Mouse (Mus musculus): Measurements from ENCODE around the gene Olfr1301. TPM values are rescaled to one million over a fixed set of nuclear protein-coding genes. Genes with fewer than 3 reads are reported as not detected.

Olfr1301 gene
- polyA plus RNA-seq (2014; fragmentation: Illumina TruSeq; extraction: RNeasy Lipid Tissue Mini Kit (QIAGEN cat#74804); ENCODE audit: low read depth, low replicate concordance): not detected

GRCm38 (mm10) chr2:111750706-111751105 is at the start of gene Olfr1301:
Gene Olfr1301, plus strand, starts transcription at chr2:111751006.

GRCm38 (mm10) chr2:111777129-111777528 is 26.3 kb downstream of the Olfr1301 start, which contains the start of gene Olfr1302:
Gene Olfr1302, plus strand, starts transcription at chr2:111777429.

Other genes with a start within 250 kb of the Olfr1301 start
- not detected for gene Olfr1293-ps, start 225.8 kb upstream of the Olfr1301 start, polyA plus RNA-seq (2014; fragmentation: Illumina TruSeq; extraction: RNeasy Lipid Tissue Mini Kit (QIAGEN cat#74804); ENCODE audit: low read depth, low replicate concordance)
- not detected for gene Olfr1294, start 210.7 kb upstream of the Olfr1301 start, polyA plus RNA-seq (2014; fragmentation: Illumina TruSeq; extraction: RNeasy Lipid Tissue Mini Kit (QIAGEN cat#74804); ENCODE audit: low read depth, low replicate concordance)
- not detected for gene Olfr1295, start 181.3 kb upstream of the Olfr1301 start, polyA plus RNA-seq (2014; fragmentation: Illumina TruSeq; extraction: RNeasy Lipid Tissue Mini Kit (QIAGEN cat#74804); ENCODE audit: low read depth, low replicate concordance)
- gene Olfr1297, start 124.5 kb upstream of the Olfr1301 start, polyA plus RNA-seq (2014; fragmentation: Illumina TruSeq; extraction: RNeasy Lipid Tissue Mini Kit (QIAGEN cat#74804); ENCODE audit: low read depth, low replicate concordance): not detected
- gene Olfr1298, start 101.8 kb upstream of the Olfr1301 start, polyA plus RNA-seq (2014; fragmentation: Illumina TruSeq; extraction: RNeasy Lipid Tissue Mini Kit (QIAGEN cat#74804); ENCODE audit: low read depth, low replicate concordance): not detected
- not detected for gene Olfr1299, start 89.6 kb upstream of the Olfr1301 start, polyA plus RNA-seq (2014; fragmentation: Illumina TruSeq; extraction: RNeasy Lipid Tissue Mini Kit (QIAGEN cat#74804); ENCODE audit: low read depth, low replicate concordance)
- gene Olfr1302, start 26.4 kb downstream of the Olfr1301 start, polyA plus RNA-seq (2014; fragmentation: Illumina TruSeq; extraction: RNeasy Lipid Tissue Mini Kit (QIAGEN cat#74804); ENCODE audit: low read depth, low replicate concordance): not detected
- not detected for gene Olfr1303, start 69.3 kb downstream of the Olfr1301 start, polyA plus RNA-seq (2014; fragmentation: Illumina TruSeq; extraction: RNeasy Lipid Tissue Mini Kit (QIAGEN cat#74804); ENCODE audit: low read depth, low replicate concordance)
- gene Olfr1305, start 126.1 kb downstream of the Olfr1301 start, polyA plus RNA-seq (2014; fragmentation: Illumina TruSeq; extraction: RNeasy Lipid Tissue Mini Kit (QIAGEN cat#74804); ENCODE audit: low read depth, low replicate concordance): not detected
- not detected for gene Olfr1306, start 165.3 kb downstream of the Olfr1301 start, polyA plus RNA-seq (2014; fragmentation: Illumina TruSeq; extraction: RNeasy Lipid Tissue Mini Kit (QIAGEN cat#74804); ENCODE audit: low read depth, low replicate concordance)
- not detected for gene Olfr1307, start 198.4 kb downstream of the Olfr1301 start, polyA plus RNA-seq (2014; fragmentation: Illumina TruSeq; extraction: RNeasy Lipid Tissue Mini Kit (QIAGEN cat#74804); ENCODE audit: low read depth, low replicate concordance)
- gene Olfr1308, start 213.9 kb downstream of the Olfr1301 start, polyA plus RNA-seq (2014; fragmentation: Illumina TruSeq; extraction: RNeasy Lipid Tissue Mini Kit (QIAGEN cat#74804); ENCODE audit: low read depth, low replicate concordance): not detected
- not detected for gene Olfr1309, start 239.3 kb downstream of the Olfr1301 start, polyA plus RNA-seq (2014; fragmentation: Illumina TruSeq; extraction: RNeasy Lipid Tissue Mini Kit (QIAGEN cat#74804); ENCODE audit: low read depth, low replicate concordance)